Mouse (Mus musculus) heart, adult 2 months (tissue): ENCODE data around the gene Prdm5.

Experiments
- CTCF ChIP-seq: fragments of 200-600 bp; IDR thresholded peaks from 2 replicates; pipeline ENCODE4 v1.8.1; 2022; ENCODE audit warnings: antibody characterized with exemption, mild to moderate bottlenecking, moderate library complexity
- POLR2A ChIP-seq: fragments of 200-500 bp; IDR thresholded peaks from 2 replicates; pipeline ENCODE4 v1.6.1; 2011; ENCODE audit warnings: mild to moderate bottlenecking, low read depth, low read length, control low read depth; ENCODE audit not compliant: insufficient read depth

GRCm38 (mm10) chr6:65759174-65759573, 19.6 kb upstream of the Prdm5 start:
- no peak for TF ChIP-seq CTCF
- TF ChIP-seq POLR2A, result no peak
